Mouse (Mus musculus) left cerebral cortex, postnatal 4 days (tissue): ENCODE data around the gene Des. TPM values are rescaled to one million over a fixed set of nuclear protein-coding genes. Genes with fewer than 3 reads are reported as not detected.

Source experiments
- DNase-seq: peaks from one replicate; pipeline ENCODE4 v3.0.0-alpha.2; 2022
- intact Hi-C: fragments of 180-260 bp; cut with DNase I; formaldehyde crosslinking; loops from one replicate; pipeline ENCODE4 v1.15.1; 2025
- total RNA-seq, 2 experiments: library from RNA; stranded (reverse); gene quantifications; 2 replicates each; pipeline ENCODE4 v1.2.3; 2021

Des gene
- total RNA-seq, 2 experiments from 2014 or later: 1.6 to 2.5 TPM

GRCm38 (mm10) chr1:75412196-75412595, 52.1 kb downstream of the Des start:
- intact Hi-C loops: no loop called here
- DNase-seq: no peak

- DNase-seq: no peak
- intact Hi-C loops: no loop called here
Observed at GRCm38 (mm10) chr1:75413749-75414148, 53.6 kb downstream of the Des start.

Other genes starting within 250 kb of the Des start
- gene Nhej1, start 235.1 kb upstream of the Des start, total RNA-seq: 1 to 10 TPM; 2.3 to 2.5 TPM
- not detected for gene Slc23a3, start 226.4 kb upstream of the Des start, total RNA-seq
- 10 to 100 TPM; 37.7 to 44.4 TPM for gene Cnppd1, start 217.6 kb upstream of the Des start, total RNA-seq
- 100 to 1,000 TPM; 122 to 123 TPM for gene Retreg2, start 217.6 kb upstream of the Des start, total RNA-seq
- 10 to 100 TPM; 19.2 to 21.4 TPM for gene Zfand2b, start 191.7 kb upstream of the Des start, total RNA-seq
- gene Abcb6, start 179.9 kb upstream of the Des start, total RNA-seq: 10 to 100 TPM; 47.4 to 48.1 TPM
- gene Ankzf1, start 168.2 kb upstream of the Des start, total RNA-seq: 10 to 100 TPM; 12.7 to 18.1 TPM
- 10 to 100 TPM; 62.7 to 75.7 TPM for gene Atg9a, start 168.1 kb upstream of the Des start, total RNA-seq
- gene Glb1l, start 149.5 kb upstream of the Des start, total RNA-seq: 10 to 100 TPM; 24.3 to 25.3 TPM
- gene Stk16, start 149.5 kb upstream of the Des start, total RNA-seq: 100 to 1,000 TPM; 101 to 119 TPM
- 100 to 1,000 TPM; 101 to 111 TPM for gene Tuba4a, start 140.5 kb upstream of the Des start, total RNA-seq
- not detected for gene A630095N17Rik, start 128.2 kb upstream of the Des start, total RNA-seq
- gene Dnajb2, start 123.9 kb upstream of the Des start, total RNA-seq: 10 to 100 TPM; 54.7 to 61.3 TPM
- 100 to 1,000 TPM; 101 to 122 TPM for gene Ptprn, start 95.8 kb upstream of the Des start, total RNA-seq
- gene Resp18, start 81.9 kb upstream of the Des start, total RNA-seq: 10 to 100 TPM; 29.3 to 58.0 TPM
- gene Dnpep, start 42.3 kb upstream of the Des start, total RNA-seq: 10 to 100 TPM; 87.9 to 96.9 TPM
- gene Speg, start 15.0 kb downstream of the Des start, total RNA-seq: 100 to 1,000 TPM; 131 to 143 TPM
- 10 to 100 TPM; 47.9 to 60.5 TPM for gene Gmppa, start 75.6 kb downstream of the Des start, total RNA-seq
- gene Asic4, start 90.1 kb downstream of the Des start, total RNA-seq: 10 to 100 TPM in 1 of 2 experiments, 1 to 10 TPM in 1; 8.6 to 10.2 TPM
- 10 to 100 TPM; 61.3 to 67.7 TPM for gene Chpf, start 119.0 kb downstream of the Des start, total RNA-seq
- gene Tmem198, start 119.2 kb downstream of the Des start, total RNA-seq: 10 to 100 TPM; 41.8 to 43.5 TPM
- 10 to 100 TPM; 39.3 to 46.6 TPM for gene Obsl1, start 146.1 kb downstream of the Des start, total RNA-seq
- gene Inha, start 146.7 kb downstream of the Des start, total RNA-seq: 10 to 100 TPM; 42.4 to 42.8 TPM
- 10 to 100 TPM; 28.0 to 33.7 TPM for gene Stk11ip, start 161.2 kb downstream of the Des start, total RNA-seq
- 100 to 1,000 TPM; 143 to 144 TPM for gene Slc4a3, start 185.9 kb downstream of the Des start, total RNA-seq